Mouse (Mus musculus) left cerebral cortex, postnatal 4 days (tissue): ENCODE measurements around the gene Krt78. TPM values are rescaled to one million over a fixed set of nuclear protein-coding genes. Genes with fewer than 3 reads are reported as not detected.

Experiments used
- DNase-seq: peaks from one replicate; pipeline ENCODE4 v3.0.0-alpha.2; 2022
- intact Hi-C: fragments of 180-260 bp; cut with DNase I; formaldehyde crosslinking; loops from one replicate; pipeline ENCODE4 v1.15.1; 2025
- total RNA-seq, 2 experiments: library from RNA; stranded (reverse); gene quantifications; 2 replicates each; pipeline ENCODE4 v1.2.3; 2021

Gene Krt78
- total RNA-seq, 2 experiments from 2014 or later = not detected

- no peak for DNase-seq
- intact Hi-C loops = loop anchor here (5.0 kb wide), 1 partner anchor 637 kb away; no protein-coding TSS in a partner anchor
Measured at GRCm38 (mm10) chr15:101974083-101974845, 20.2 kb upstream of the Krt78 start.

GRCm38 (mm10) chr15:101973414-101974077 is 19.5 kb upstream of the Krt78 start:
- DNase-seq = peak; percentile 97
- intact Hi-C loops = loop anchor here (1.0 to 5.0 kb wide), 3 partner anchors 201 to 636 kb away; no protein-coding TSS in a partner anchor

- intact Hi-C loops = loop anchor here (5.0 kb wide), 1 partner anchor 633 kb away; no protein-coding TSS in a partner anchor
- peak; percentile 64 for DNase-seq
Measured at GRCm38 (mm10) chr15:101970536-101970935, 16.4 kb upstream of the Krt78 start.

- intact Hi-C loops = no loop called here
- DNase-seq = no peak
Measured at GRCm38 (mm10) chr15:101966808-101967207, 12.7 kb upstream of the Krt78 start.

- no peak for DNase-seq
- intact Hi-C loops = no loop called here
Measured at GRCm38 (mm10) chr15:101958891-101959290, 4.8 kb upstream of the Krt78 start.

GRCm38 (mm10) chr15:101952733-101953474 is 1.2 kb downstream of the Krt78 start:
- DNase-seq = no peak
- intact Hi-C loops = no loop called here

- intact Hi-C loops = no loop called here
- DNase-seq = no peak
Measured at GRCm38 (mm10) chr15:101945430-101945829, 8.7 kb downstream of the Krt78 start.

- DNase-seq = no peak
Measured at GRCm38 (mm10) chr15:101941948-101942347, 12.1 kb downstream of the Krt78 start.

GRCm38 (mm10) chr15:101940274-101940829 is 13.7 kb downstream of the Krt78 start, which contains the start of gene Krt79:
TSS of gene Krt79 (minus strand) at chr15:101940324.
- no peak for DNase-seq
- intact Hi-C loops = no loop called here

More at GRCm38 (mm10) chr15:101941948-101942347, 12.1 kb downstream of the Krt78 start:
- intact Hi-C loops = no loop called here

GRCm38 (mm10) chr15:101938600-101939308 is 15.3 kb downstream of the Krt78 start:
- intact Hi-C loops = no loop called here
- DNase-seq = no peak

- intact Hi-C loops = no loop called here
- DNase-seq = no peak
Measured at GRCm38 (mm10) chr15:101933024-101933423, 21.1 kb downstream of the Krt78 start.

GRCm38 (mm10) chr15:101929666-101930065 is 24.4 kb downstream of the Krt78 start:
- intact Hi-C loops = no loop called here

GRCm38 (mm10) chr15:101929087-101929486 is 25.0 kb downstream of the Krt78 start:
- intact Hi-C loops = no loop called here

More at GRCm38 (mm10) chr15:101929666-101930065, 24.4 kb downstream of the Krt78 start:
- DNase-seq = no peak

GRCm38 (mm10) chr15:101927340-101928080 is 26.6 kb downstream of the Krt78 start:
- DNase-seq = peak; percentile 44
- intact Hi-C loops = no loop called here

More at GRCm38 (mm10) chr15:101929087-101929486, 25.0 kb downstream of the Krt78 start:
- DNase-seq = no peak

GRCm38 (mm10) chr15:101925041-101925440 is 29.0 kb downstream of the Krt78 start:
- intact Hi-C loops = no loop called here
- no peak for DNase-seq

- no peak for DNase-seq
- intact Hi-C loops = no loop called here
Measured at GRCm38 (mm10) chr15:101924635-101925034, 29.5 kb downstream of the Krt78 start, which contains the start of gene Krt4. TSS of gene Krt4 (minus strand) at chr15:101924735.

GRCm38 (mm10) chr15:101922296-101922695 is 31.8 kb downstream of the Krt78 start:
- intact Hi-C loops = no loop called here
- no peak for DNase-seq

- DNase-seq = no peak
- intact Hi-C loops = no loop called here
Measured at GRCm38 (mm10) chr15:101916072-101916471, 38.0 kb downstream of the Krt78 start.

- intact Hi-C loops = no loop called here
Measured at GRCm38 (mm10) chr15:101904849-101905248, 49.2 kb downstream of the Krt78 start.

More at GRCm38 (mm10) chr15:101904849-101905248, 49.2 kb downstream of the Krt78 start:
- no peak for DNase-seq
